Mouse (Mus musculus): ENCODE results near the gene Asgr2. TPM values are rescaled to one million over a fixed set of nuclear protein-coding genes. Genes with fewer than 3 reads are reported as not detected.

Gene Asgr2
- polyA plus RNA-seq (2015; fragmentation: Nextera tagmentation; extraction: Ambion mirVana): 0.54 and 0.83 TPM in 2 replicates

DNA sequence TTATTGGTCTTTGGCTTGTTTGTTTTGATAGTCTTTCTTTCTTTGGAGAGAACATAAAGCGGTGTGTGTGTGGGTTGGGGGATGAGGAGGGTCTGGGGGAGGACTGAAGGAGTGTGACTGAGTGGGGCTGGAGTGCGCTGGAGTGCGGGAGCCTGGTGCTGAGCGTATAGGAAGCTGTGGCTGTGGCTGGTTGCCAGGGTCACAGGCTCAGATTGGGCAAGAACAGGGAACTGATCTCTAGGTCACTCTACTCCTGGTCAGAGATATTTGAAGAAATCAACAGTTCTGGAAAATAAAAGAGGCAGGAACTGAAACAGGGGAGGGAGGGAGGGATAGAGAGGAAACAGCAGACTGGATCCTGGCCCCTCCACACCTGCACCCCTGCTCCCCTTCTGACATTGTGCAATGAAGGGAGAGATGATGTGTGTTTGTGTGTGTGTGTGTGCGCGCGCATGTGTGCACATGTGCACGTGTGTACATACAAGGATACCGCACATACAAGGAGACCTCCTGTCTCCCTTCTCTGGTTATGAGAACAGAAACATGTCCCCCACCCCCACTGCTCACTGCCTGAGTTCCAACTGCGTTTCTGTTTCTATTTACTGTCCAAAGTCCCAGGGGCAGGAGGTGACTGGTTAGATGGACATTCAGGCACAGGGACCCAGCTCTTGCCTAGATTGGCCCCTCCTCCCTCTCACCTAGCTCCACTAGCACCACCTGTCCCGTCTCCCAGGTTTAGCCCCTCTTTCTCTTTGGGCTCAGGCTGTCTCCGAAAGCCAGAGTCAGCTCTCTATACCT lies at the start of gene Asgr2:
TSS of gene Asgr2 (plus strand) at position 659 of the 798 bp plus-strand sequence.
- no peak within 1 kb of the TSS for H3K27ac ChIP-seq
- no peak for ATAC-seq (ENCODE audit: insufficient number of reproducible peaks, low FRiP score, low TSS enrichment, low read depth)
- 66% methylated on average over 12 of the region's 12 CpGs for WGBS
- H3K36me3 ChIP-seq: no peaks in the 10 kb centered on the region
- H3K4me2 ChIP-seq: no peak within 1 kb of the TSS
- no peak within 1 kb of the TSS for H3K4me3 ChIP-seq
- no peaks in the 10 kb centered on the region for H3K4me1 ChIP-seq
- H3K27me3 ChIP-seq: no peaks in the 10 kb centered on the region
- no peak within 1 kb of the TSS for H3K9ac ChIP-seq
- no peaks in the 10 kb centered on the region for H3K9me3 ChIP-seq

DNA sequence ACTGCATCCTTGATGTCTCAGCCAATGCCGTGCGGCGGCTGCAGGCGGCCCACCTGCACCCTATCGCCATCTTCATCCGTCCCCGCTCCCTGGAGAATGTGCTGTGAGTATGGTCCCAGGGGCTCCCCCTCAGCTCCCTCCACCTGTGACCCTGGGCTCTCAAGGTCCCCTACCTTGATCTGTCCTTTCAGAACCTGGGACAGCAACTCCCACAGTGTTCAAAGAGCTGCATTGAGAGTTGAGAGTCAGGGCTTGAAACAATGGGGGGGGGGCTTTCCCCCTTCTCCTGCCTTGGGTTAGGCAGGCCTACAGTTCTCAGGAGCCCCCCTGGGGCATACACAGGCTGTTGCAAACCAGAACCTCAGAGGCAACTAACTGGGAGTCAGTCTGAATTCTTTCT lies 48.8 kb upstream of the Asgr2 start:
- ATAC-seq (ENCODE audit: insufficient number of reproducible peaks, low FRiP score, low TSS enrichment, low read depth): no peak
- H3K36me3 ChIP-seq: peaks cover 67% of the 10 kb centered on the region
- H3K4me1 ChIP-seq: no peaks in the 10 kb centered on the region
- 87% methylated on average over 7 of the region's 7 CpGs for WGBS
- H3K4me2 ChIP-seq: no peak overlapping the region
- no peak overlapping the region for H3K27ac ChIP-seq
- H3K27me3 ChIP-seq: no peaks in the 10 kb centered on the region
- no peaks in the 10 kb centered on the region for H3K9me3 ChIP-seq
- H3K9ac ChIP-seq: no peak overlapping the region
- no peak overlapping the region for H3K4me3 ChIP-seq

DNA sequence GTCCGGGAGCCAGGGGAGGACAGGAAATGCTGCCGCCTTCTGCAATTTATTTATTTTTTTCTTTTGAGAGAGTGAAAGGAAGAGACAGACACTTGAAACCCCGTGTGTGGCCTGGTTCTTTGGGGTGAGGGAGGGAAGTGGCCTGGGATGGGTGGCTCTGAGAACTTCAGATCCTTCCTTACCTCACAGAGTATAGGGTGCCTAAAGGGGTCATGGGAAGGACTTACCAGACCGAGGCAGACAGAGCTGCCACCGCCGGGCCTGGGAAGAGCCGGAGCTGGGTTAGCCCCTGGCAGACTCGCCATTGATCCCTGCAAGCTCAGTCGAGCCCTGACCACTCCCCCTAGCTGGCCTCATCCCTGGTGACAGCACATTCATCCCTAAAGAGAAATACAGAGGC lies 47.0 kb upstream of the Asgr2 start:
- H3K36me3 ChIP-seq: peaks cover 51% of the 10 kb centered on the region
- no peak for ATAC-seq (ENCODE audit: insufficient number of reproducible peaks, low FRiP score, low TSS enrichment, low read depth)

DNA sequence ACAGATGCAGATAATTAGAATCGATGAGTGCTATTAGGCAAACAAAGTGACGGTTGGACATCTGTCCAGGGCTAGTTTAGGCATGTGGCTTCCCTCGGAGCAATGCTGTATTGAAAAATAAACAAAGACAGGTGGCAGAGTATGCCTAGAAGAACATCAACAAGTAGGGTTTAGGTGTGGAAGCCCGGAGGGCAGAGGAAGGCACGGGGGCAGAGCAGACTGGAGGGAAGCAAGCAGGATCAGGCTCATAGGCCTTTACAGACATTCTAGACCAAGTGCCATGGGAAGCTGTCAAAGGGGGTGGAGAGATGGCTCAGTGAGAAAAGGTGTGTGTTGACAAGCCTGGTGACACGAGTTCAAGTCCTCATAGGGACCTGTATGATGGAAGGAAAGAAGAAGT lies 43.1 kb upstream of the Asgr2 start:
- 0 out of 2 replicates have a peak, but pooled peaks cover 2% of the 10 kb centered on the region for H3K27me3 ChIP-seq
- WGBS: 52% methylated on average over 6 of the region's 6 CpGs

More for the DNA sequence above, 47.0 kb upstream of the Asgr2 start:
- Histone ChIP-seq H3K27me3 (no peaks in the 10 kb centered on the region), H3K4me2 (no peak overlapping the region), H3K4me1 (no peaks in the 10 kb centered on the region), H3K9ac (no peak overlapping the region), H3K9me3 (no peaks in the 10 kb centered on the region), H3K4me3 (no peak overlapping the region), H3K27ac (no peak overlapping the region)
- WGBS: 47% methylated on average over 9 of the region's 9 CpGs

DNA sequence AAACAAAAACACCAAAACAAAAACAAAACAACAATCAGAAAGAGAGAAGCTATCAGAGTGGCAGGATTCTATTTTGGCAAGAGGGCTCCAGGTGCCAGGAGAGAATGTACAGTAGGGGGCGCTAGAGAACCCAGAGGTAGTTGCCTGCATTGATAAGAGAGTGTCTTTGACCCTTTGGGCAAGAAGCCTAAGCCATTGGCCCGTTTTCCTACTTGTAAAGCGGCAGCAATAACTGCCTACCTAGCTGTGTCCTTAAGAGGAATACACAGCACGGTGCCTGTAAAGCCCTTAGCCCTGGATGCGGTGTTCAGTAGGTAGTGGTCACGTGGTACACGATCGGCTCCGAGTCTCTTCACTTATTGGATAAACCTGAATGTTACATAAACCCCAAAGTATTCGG lies 42.6 kb upstream of the Asgr2 start:
- Histone ChIP-seq H3K9me3 (no peaks in the 10 kb centered on the region), H3K36me3 (peaks cover 9% of the 10 kb centered on the region), H3K27ac (no peak overlapping the region), H3K4me1 (peaks cover 3% of the 10 kb centered on the region; the same call in 1 of the 2 replicates), H3K4me3 (no peak overlapping the region), H3K27me3 (0 out of 2 replicates have a peak, but pooled peaks cover 5% of the 10 kb centered on the region), H3K9ac (no peak overlapping the region), H3K4me2 (no peak overlapping the region)
- ATAC-seq (ENCODE audit: insufficient number of reproducible peaks, low FRiP score, low TSS enrichment, low read depth): no peak
- 51% methylated on average over 10 of the region's 10 CpGs for WGBS

More for the DNA sequence above, 43.1 kb upstream of the Asgr2 start:
- H3K9ac ChIP-seq: no peak overlapping the region
- no peak for ATAC-seq (ENCODE audit: insufficient number of reproducible peaks, low FRiP score, low TSS enrichment, low read depth)
- no peak overlapping the region for H3K4me3 ChIP-seq
- H3K36me3 ChIP-seq: peaks cover 14% of the 10 kb centered on the region
- no peaks in the 10 kb centered on the region for H3K9me3 ChIP-seq
- H3K4me1 ChIP-seq: peaks cover 3% of the 10 kb centered on the region; the same call in 1 of the 2 replicates
- no peak overlapping the region for H3K4me2 ChIP-seq
- H3K27ac ChIP-seq: no peak overlapping the region

DNA sequence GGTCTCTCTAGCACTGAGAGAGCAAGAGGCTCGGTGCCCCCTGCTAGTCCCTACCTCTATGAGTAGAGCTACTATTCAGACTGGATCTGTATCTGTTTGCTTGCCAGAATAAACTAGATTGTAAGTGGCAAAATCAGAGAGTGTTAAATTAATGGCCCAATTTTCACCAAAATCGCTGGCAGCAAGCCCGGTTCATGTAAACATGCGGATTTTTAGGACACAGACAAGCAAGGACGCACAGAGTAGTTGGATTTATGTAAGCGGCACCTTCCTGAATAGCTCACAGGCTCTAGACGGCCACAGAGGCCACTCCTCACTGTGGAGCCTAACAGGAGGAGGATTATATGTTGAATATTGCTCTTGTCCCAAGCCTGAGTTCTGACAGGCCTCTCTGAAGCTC lies 39.3 kb upstream of the Asgr2 start:
- Histone ChIP-seq H3K4me1 (peaks cover 11% of the 10 kb centered on the region), H3K36me3 (no peaks in the 10 kb centered on the region), H3K9ac (no peak overlapping the region), H3K27ac (no peak overlapping the region), H3K9me3 (no peaks in the 10 kb centered on the region), H3K27me3 (0 out of 2 replicates have a peak, but pooled peaks cover 8% of the 10 kb centered on the region), H3K4me3 (no peak overlapping the region), H3K4me2 (no peak overlapping the region)
- 58% methylated on average over 7 of the region's 7 CpGs for WGBS
- no peak for ATAC-seq (ENCODE audit: insufficient number of reproducible peaks, low FRiP score, low TSS enrichment, low read depth)

DNA sequence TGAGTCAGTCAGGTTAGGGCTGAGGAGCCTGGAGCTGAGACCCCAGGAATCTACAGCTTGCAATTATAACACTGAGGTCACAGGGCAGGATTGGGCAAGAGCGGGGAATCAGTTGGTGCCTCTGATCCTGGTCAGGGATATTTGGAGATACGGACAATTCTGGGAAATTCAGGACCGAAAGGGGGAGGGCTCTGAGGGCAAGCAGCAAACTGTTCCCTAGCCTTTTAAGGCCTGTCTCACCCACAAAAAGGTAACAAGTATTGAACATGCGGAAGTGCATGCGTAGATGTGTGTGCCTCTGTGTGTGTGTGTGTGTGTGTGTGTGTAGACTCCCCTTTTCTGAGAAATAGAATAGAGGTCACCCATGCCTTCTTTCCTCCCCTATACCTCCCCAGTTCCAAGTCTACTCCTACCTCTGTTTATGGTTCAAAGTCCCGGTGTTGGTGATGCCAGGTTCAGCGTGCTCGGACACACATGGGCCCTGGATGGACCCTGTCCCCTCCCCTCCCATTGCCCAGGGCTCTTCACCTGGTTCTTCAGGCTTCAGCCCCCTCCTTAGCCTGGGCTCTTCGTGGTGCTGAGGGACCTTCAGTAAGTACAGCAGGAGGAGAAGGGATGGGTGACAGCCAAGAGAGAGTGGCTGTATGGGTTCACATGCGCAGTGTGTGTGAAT lies 38.4 kb upstream of the Asgr2 start, which contains the start of gene Asgr1:
TSS of gene Asgr1 (plus strand) at position 188 of the 673 bp plus-strand sequence.
- WGBS: 81% methylated on average over 10 of the region's 10 CpGs
- Histone ChIP-seq H3K4me2 (no peak within 1 kb of the TSS), H3K4me3 (no peak within 1 kb of the TSS), H3K27ac (no peak within 1 kb of the TSS), H3K4me1 (peaks cover 11% of the 10 kb centered on the region), H3K27me3 (0 out of 2 replicates have a peak, but pooled peaks cover 8% of the 10 kb centered on the region), H3K9ac (no peak within 1 kb of the TSS), H3K9me3 (no peaks in the 10 kb centered on the region), H3K36me3 (no peaks in the 10 kb centered on the region)
- no peak for ATAC-seq (ENCODE audit: insufficient number of reproducible peaks, low FRiP score, low TSS enrichment, low read depth)

DNA sequence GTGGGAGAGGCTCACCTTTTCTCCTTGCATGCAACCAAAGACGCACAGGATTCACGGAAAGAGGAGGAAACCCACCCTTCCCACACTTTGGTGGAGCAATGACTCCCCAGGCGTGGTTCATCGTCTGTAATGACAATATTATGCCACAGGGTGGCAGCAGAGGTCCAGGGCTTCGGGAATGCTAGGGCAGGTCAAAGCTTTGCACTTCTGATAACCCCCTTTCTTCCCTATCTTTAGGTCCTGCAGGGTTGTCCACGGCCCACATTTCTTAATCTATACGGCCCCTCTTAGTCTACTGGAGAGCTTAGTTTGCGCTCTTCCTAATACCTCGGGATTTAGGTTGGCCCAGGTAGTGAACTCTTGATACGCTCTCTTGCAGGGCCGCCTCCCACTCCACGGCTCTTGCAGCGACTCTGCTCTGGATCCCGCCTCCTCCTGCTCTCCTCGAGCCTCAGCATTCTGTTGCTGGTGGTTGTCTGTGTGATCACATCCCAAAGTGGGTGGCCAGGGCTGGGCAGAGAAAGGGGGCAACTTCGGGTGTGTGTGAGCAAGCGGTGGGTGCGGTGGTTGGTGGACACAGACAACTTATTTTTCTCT lies 36.7 kb upstream of the Asgr2 start:
- Histone ChIP-seq H3K27ac (no peak overlapping the region), H3K9ac (no peak overlapping the region), H3K27me3 (0 out of 2 replicates have a peak, but pooled peaks cover 8% of the 10 kb centered on the region), H3K36me3 (no peaks in the 10 kb centered on the region), H3K4me2 (peak overlapping the region; percentile 12; the same call in 1 of the 2 replicates), H3K4me1 (peaks cover 11% of the 10 kb centered on the region), H3K9me3 (no peaks in the 10 kb centered on the region), H3K4me3 (no peak overlapping the region)
- no peak for ATAC-seq (ENCODE audit: insufficient number of reproducible peaks, low FRiP score, low TSS enrichment, low read depth)
- 26% methylated on average over 18 of the region's 18 CpGs for whole genome bisulfite sequencing

DNA sequence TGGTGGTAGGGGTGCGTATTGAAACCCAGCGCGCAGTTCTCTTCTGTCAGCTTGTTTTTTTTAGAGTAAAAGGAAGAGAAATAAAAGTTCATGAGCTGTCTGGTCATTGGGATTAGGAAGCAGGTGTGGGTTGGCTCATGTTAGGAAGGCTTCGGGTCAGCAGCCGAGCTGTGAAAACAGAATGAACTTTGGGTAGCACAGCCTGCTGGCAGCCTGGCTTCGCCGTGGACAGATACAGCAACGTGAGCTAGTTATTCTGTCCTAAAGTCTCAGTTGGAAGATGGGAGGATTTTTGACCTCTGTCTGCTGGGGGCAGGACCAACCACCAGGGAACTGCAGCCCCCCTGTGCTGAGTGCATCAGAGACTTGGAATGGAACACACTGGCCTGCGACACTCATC lies 34.6 kb upstream of the Asgr2 start:
- ATAC-seq (ENCODE audit: insufficient number of reproducible peaks, low FRiP score, low TSS enrichment, low read depth): no peak
- Histone ChIP-seq H3K4me1 (peaks cover 11% of the 10 kb centered on the region), H3K9ac (no peak overlapping the region), H3K4me2 (no peak overlapping the region), H3K27ac (no peak overlapping the region), H3K4me3 (no peak overlapping the region), H3K9me3 (no peaks in the 10 kb centered on the region), H3K27me3 (0 out of 2 replicates have a peak, but pooled peaks cover 8% of the 10 kb centered on the region), H3K36me3 (no peaks in the 10 kb centered on the region)
- 79% methylated on average over 9 of the region's 9 CpGs for WGBS

DNA sequence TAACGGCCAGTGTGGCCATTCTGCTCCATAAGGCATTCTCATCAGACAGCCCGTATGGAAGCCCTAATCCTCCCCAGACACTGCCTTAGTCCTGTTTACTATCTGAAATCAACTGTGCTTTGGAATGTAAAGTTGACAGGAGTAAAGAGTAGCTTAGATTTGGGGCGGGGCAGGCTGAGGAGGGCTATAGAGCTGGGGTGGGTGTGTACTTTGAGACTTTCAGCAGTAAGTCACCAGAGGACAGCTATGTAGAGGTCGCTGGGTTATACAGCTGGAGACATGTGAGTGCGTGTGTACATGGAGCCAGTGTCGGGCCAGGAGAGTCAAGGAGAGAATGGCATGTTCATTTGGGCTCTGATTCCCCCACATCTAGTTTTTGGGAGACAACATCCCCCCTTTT lies 32.5 kb upstream of the Asgr2 start:
- H3K4me1 ChIP-seq: peaks cover 8% of the 10 kb centered on the region; the same call in 1 of the 2 replicates
- no peak overlapping the region for H3K4me2 ChIP-seq
- no peaks in the 10 kb centered on the region for H3K9me3 ChIP-seq
- WGBS: 49% methylated on average over 6 of the region's 6 CpGs
- no peak overlapping the region for H3K4me3 ChIP-seq
- 0 out of 2 replicates have a peak, but pooled peaks cover 1% of the 10 kb centered on the region for H3K27me3 ChIP-seq
- no peak for ATAC-seq (ENCODE audit: insufficient number of reproducible peaks, low FRiP score, low TSS enrichment, low read depth)
- H3K27ac ChIP-seq: no peak overlapping the region
- H3K36me3 ChIP-seq: no peaks in the 10 kb centered on the region
- H3K9ac ChIP-seq: no peak overlapping the region

DNA sequence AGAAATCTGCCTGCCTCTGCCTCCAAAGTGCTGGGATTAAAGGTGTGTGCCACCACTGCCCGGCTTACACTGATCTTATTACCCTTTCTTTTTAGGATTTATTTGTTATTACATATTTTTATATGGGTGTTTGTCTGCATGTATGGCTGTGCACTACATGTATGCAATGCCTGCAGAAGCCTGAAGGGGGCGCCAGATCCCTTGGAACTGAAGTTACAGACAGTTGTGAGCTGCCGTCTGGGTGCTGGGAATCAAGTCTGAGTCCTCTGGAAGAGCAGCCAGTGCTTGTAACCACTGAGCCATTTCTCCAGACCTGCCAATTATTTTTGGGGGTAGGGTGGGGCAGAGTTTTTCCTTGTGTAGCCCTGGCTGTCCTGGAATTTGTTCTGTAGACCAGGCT lies 29.4 kb upstream of the Asgr2 start:
- Histone ChIP-seq H3K36me3 (no peaks in the 10 kb centered on the region), H3K27ac (no peak overlapping the region), H3K27me3 (no peaks in the 10 kb centered on the region), H3K9me3 (no peaks in the 10 kb centered on the region), H3K4me2 (no peak overlapping the region), H3K4me1 (peaks cover 16% of the 10 kb centered on the region; the same call in 1 of the 2 replicates), H3K4me3 (no peak overlapping the region), H3K9ac (no peak overlapping the region)
- WGBS: 69% methylated on average over 3 of the region's 3 CpGs
- ATAC-seq (ENCODE audit: insufficient number of reproducible peaks, low FRiP score, low TSS enrichment, low read depth): no peak
